Mouse (Mus musculus): ENCODE results near the gene Washc4.

- TF ChIP-seq CTCF (IDR thresholded peaks at IDR 0.05; ENCODE audit: insufficient read depth, low read length) (no peak), POLR2A (IDR thresholded peaks at IDR 0.05; ENCODE audit: borderline replicate concordance, extremely low read depth, low read depth, low read length) (no peak)
Observed at GRCm38 (mm10) chr10:83607111-83607510, 63.6 kb downstream of the Washc4 start.

All from lung, adult 2 months (tissue).